Mouse (Mus musculus) embryonic facial prominence, embryonic 11.5 days (tissue): ENCODE results near the gene Cc2d1a. TPM values are rescaled to one million over a fixed set of nuclear protein-coding genes. Genes with fewer than 3 reads are reported as not detected.

ENCODE experiments used
- ATAC-seq: fragments of 200-750 bp; cut with Nextera tagmentation; replicated peaks from 2 replicates; pipeline ENCODE4 v1.8.0; 2017; ENCODE audit warnings: low read depth; ENCODE audit not compliant: insufficient number of reproducible peaks, low FRiP score, low TSS enrichment
- DNase-seq: peaks from one replicate; pipeline ENCODE4 v3.0.0-alpha.2; 2015; ENCODE audit warnings: low spot score
- H3K27ac ChIP-seq: fragments of 300-500 bp; sonication (generic); replicated peaks from 2 replicates; pipeline ENCODE4 v1.5.1; 2014; ENCODE audit warnings: mild to moderate bottlenecking, low read depth, low read length, control low read depth
- H3K27me3 ChIP-seq: fragments of 300-500 bp; sonication (generic); 2 replicates; pipeline ENCODE4 v1.6.1; 2014; ENCODE audit warnings: mild to moderate bottlenecking, low read length, moderate library complexity, mixed read lengths; ENCODE audit not compliant: control insufficient read depth, insufficient read depth
- H3K36me3 ChIP-seq: fragments of 300-500 bp; sonication (generic); replicated peaks from 2 replicates; pipeline ENCODE4 v1.6.1; 2014; ENCODE audit warnings: low read depth, mild to moderate bottlenecking, low read length, moderate library complexity, mixed read lengths; ENCODE audit not compliant: control insufficient read depth, insufficient read depth
- H3K4me1 ChIP-seq: fragments of 300-500 bp; sonication (generic); 2 replicates; pipeline ENCODE4 v1.6.1; 2014; ENCODE audit warnings: low read length, mixed read lengths; ENCODE audit not compliant: control insufficient read depth, insufficient read depth
- H3K4me2 ChIP-seq: fragments of 300-500 bp; sonication (generic); 2 replicates; pipeline ENCODE4 v1.6.1; 2014; ENCODE audit warnings: low read depth, mild to moderate bottlenecking, control low read depth, low read length, moderate library complexity
- H3K4me3 ChIP-seq: fragments of 300-500 bp; sonication (generic); 2 replicates; pipeline ENCODE4 v1.5.1; 2014; ENCODE audit warnings: low read depth, low read length, control low read depth
- H3K9ac ChIP-seq: fragments of 300-500 bp; sonication (generic); replicated peaks from 2 replicates; pipeline ENCODE4 v1.6.1; 2014; ENCODE audit warnings: mild to moderate bottlenecking, control low read depth, low read length
- H3K9me3 ChIP-seq: fragments of 300-500 bp; sonication (generic); replicated peaks from 2 replicates; pipeline ENCODE4 v1.6.1; 2016; ENCODE audit warnings: mild to moderate bottlenecking, low read length, inconsistent platforms, mixed read lengths; ENCODE audit not compliant: control insufficient read depth
- WGBS: fragments of 180-500 bp; shearing (Covaris S2); extraction: QIAGEN DNeasy Blood & Tissue Kit; methylation state at CpG from one replicate; pipeline ENCODE4 v1.1.7; 2014; 5-methylcytosine and 5-hydroxymethylcytosine counted together
- polyA plus RNA-seq: library from polyadenylated mRNA; unstranded; fragments of >200 nt; fragmentation: Nextera tagmentation; extraction: Ambion mirVana; gene quantifications from 2 replicates; pipeline ENCODE4 v1.2.1, GENCODE M21; 2014

Cc2d1a gene
- polyA plus RNA-seq, 1 experiment from 2014 or later = 9.5 TPM

- ATAC-seq = no peak
Observed at GRCm38 (mm10) chr8:84115646-84116045, 32.1 kb downstream of the Cc2d1a start.

GRCm38 (mm10) chr8:84106216-84107040, 41.3 kb downstream of the Cc2d1a start:
- H3K27me3 ChIP-seq = no peaks in the 10 kb centered on the region
- H3K4me3 ChIP-seq = no peak overlapping the region
- ATAC-seq (no peak), DNase-seq (no peak)
- WGBS = 91% methylated on average over 6 of the region's 6 CpGs
- no peaks in the 10 kb centered on the region for H3K9me3 ChIP-seq
- no peaks in the 10 kb centered on the region for H3K36me3 ChIP-seq
- no peak overlapping the region for H3K27ac ChIP-seq
- H3K9ac ChIP-seq = no peak overlapping the region
- H3K4me2 ChIP-seq = no peak overlapping the region
- H3K4me1 ChIP-seq = peaks cover 4% of the 10 kb centered on the region; the same call in 1 of the 2 replicates

More at GRCm38 (mm10) chr8:84115646-84116045, 32.1 kb downstream of the Cc2d1a start:
- Histone ChIP-seq H3K27me3 (no peaks in the 10 kb centered on the region), H3K36me3 (no peaks in the 10 kb centered on the region), H3K27ac (no peak overlapping the region), H3K4me2 (no peak overlapping the region), H3K9me3 (no peaks in the 10 kb centered on the region), H3K4me1 (no peaks in the 10 kb centered on the region), H3K9ac (no peak overlapping the region), H3K4me3 (no peak overlapping the region)
- WGBS = 82% methylated on average over 6 of the region's 6 CpGs
- DNase-seq = no peak

- WGBS = 89% methylated on average over 2 of the region's 2 CpGs
- H3K4me1 ChIP-seq = peaks cover 4% of the 10 kb centered on the region; the same call in 1 of the 2 replicates
- no peak overlapping the region for H3K27ac ChIP-seq
- DNase-seq (no peak), ATAC-seq (no peak)
- no peaks in the 10 kb centered on the region for H3K36me3 ChIP-seq
- H3K9me3 ChIP-seq = no peaks in the 10 kb centered on the region
- no peaks in the 10 kb centered on the region for H3K27me3 ChIP-seq
- no peak overlapping the region for H3K4me2 ChIP-seq
- no peak overlapping the region for H3K9ac ChIP-seq
- H3K4me3 ChIP-seq = no peak overlapping the region
Observed at GRCm38 (mm10) chr8:84105676-84106075, 42.1 kb downstream of the Cc2d1a start.

GRCm38 (mm10) chr8:84104697-84105609, 42.8 kb downstream of the Cc2d1a start, which contains the start of gene Dcaf15:
Gene Dcaf15, minus strand, starts transcription at chr8:84104768.
- peaks cover 4% of the 10 kb centered on the region; the same call in 1 of the 2 replicates for H3K4me1 ChIP-seq
- peak within 1 kb of the TSS; percentile 90 for H3K9ac ChIP-seq
- H3K4me2 ChIP-seq = peak within 1 kb of the TSS; percentile 66
- H3K4me3 ChIP-seq = peak within 1 kb of the TSS; percentile 69
- peak within 1 kb of the TSS; percentile 89 for H3K27ac ChIP-seq
- ATAC-seq (peak; percentile 92), DNase-seq (peak; percentile 99)
- WGBS = 8% methylated on average over 42 of the region's 42 CpGs
- H3K27me3 ChIP-seq = no peaks in the 10 kb centered on the region
- H3K36me3 ChIP-seq = no peaks in the 10 kb centered on the region
- no peaks in the 10 kb centered on the region for H3K9me3 ChIP-seq

GRCm38 (mm10) chr8:84104221-84104620, 43.5 kb downstream of the Cc2d1a start:
- H3K4me1 ChIP-seq = peaks cover 4% of the 10 kb centered on the region; the same call in 1 of the 2 replicates
- H3K36me3 ChIP-seq = no peaks in the 10 kb centered on the region
- 1% methylated on average over 25 of the region's 29 CpGs for WGBS
- peak; percentile 80 for DNase-seq
- H3K27ac ChIP-seq = peak overlapping the region; percentile 89
- no peaks in the 10 kb centered on the region for H3K9me3 ChIP-seq
- ATAC-seq = peak; percentile 83
- peak overlapping the region; percentile 69 for H3K4me3 ChIP-seq
- H3K27me3 ChIP-seq = no peaks in the 10 kb centered on the region
- H3K9ac ChIP-seq = peak overlapping the region; percentile 90
- H3K4me2 ChIP-seq = peak overlapping the region; percentile 66

- H3K27ac ChIP-seq = no peak overlapping the region
- H3K9ac ChIP-seq = peak overlapping the region; percentile 90
- 63% methylated on average over 3 of the region's 3 CpGs for WGBS
- ATAC-seq (no peak), DNase-seq (no peak)
- H3K9me3 ChIP-seq = no peaks in the 10 kb centered on the region
- H3K4me1 ChIP-seq = peaks cover 4% of the 10 kb centered on the region; the same call in 1 of the 2 replicates
- peak overlapping the region; percentile 66 for H3K4me2 ChIP-seq
- peak overlapping the region; percentile 69 for H3K4me3 ChIP-seq
- no peaks in the 10 kb centered on the region for H3K27me3 ChIP-seq
- 0 out of 2 replicates have a peak, but pooled peaks cover 2% of the 10 kb centered on the region for H3K36me3 ChIP-seq
Observed at GRCm38 (mm10) chr8:84103601-84104000, 44.1 kb downstream of the Cc2d1a start.

- Histone ChIP-seq H3K36me3 (peaks cover 10% of the 10 kb centered on the region), H3K4me1 (peaks cover 4% of the 10 kb centered on the region; the same call in 1 of the 2 replicates), H3K9me3 (no peaks in the 10 kb centered on the region), H3K27me3 (no peaks in the 10 kb centered on the region), H3K9ac (no peak overlapping the region), H3K4me3 (no peak overlapping the region), H3K27ac (no peak overlapping the region), H3K4me2 (no peak overlapping the region)
- 93% methylated on average over 25 of the region's 25 CpGs for WGBS
- no peak for DNase-seq
- no peak for ATAC-seq
Observed at GRCm38 (mm10) chr8:84101476-84102270, 46.1 kb downstream of the Cc2d1a start.
